Mouse (Mus musculus) pancreas, adult 10 weeks (tissue): ENCODE results near the gene Kdm4c. TPM values are rescaled to one million over a fixed set of nuclear protein-coding genes. Genes with fewer than 3 reads are reported as not detected.

Source experiments
- polyA plus RNA-seq: library from polyadenylated mRNA; stranded (reverse); fragments of 350-450 nt; fragmentation: Illumina TruSeq; extraction: RNeasy Lipid Tissue Mini Kit (QIAGEN cat#74804); gene quantifications from one replicate; pipeline ENCODE4 v1.2.3, GENCODE M21; 2015; ENCODE audit warnings: low read depth, low replicate concordance; ENCODE audit not compliant: insufficient read depth

The Kdm4c gene
- polyA plus RNA-seq, result 3.5 TPM

GRCm38 (mm10) chr4:74242176-74242575 is at the start of gene Kdm4c:
Kdm4c (plus strand) TSS chr4:74242497.

Other genes starting within 250 kb of the Kdm4c start
- not detected for gene Frmd3, start 229.1 kb upstream of the Kdm4c start, polyA plus RNA-seq